Mouse (Mus musculus): Measurements from ENCODE around the gene Itpr2.

GRCm38 (mm10) chr6:146390159-146390558 lies 111.9 kb downstream of the Itpr2 start:
- TF ChIP-seq POLR2A (IDR thresholded peaks at IDR 0.05; ENCODE audit: insufficient read depth, low read length) = no peak
- peak; percentile 42 for TF ChIP-seq CTCF (IDR thresholded peaks at IDR 0.05; ENCODE audit: low read depth, low read length)
